Mouse (Mus musculus) midbrain, embryonic 13.5 days (tissue): ENCODE measurements around the gene Sf3a2. TPM values are rescaled to one million over a fixed set of nuclear protein-coding genes. Genes with fewer than 3 reads are reported as not detected.

Source experiments
- ATAC-seq: fragments of 200-750 bp; cut with Nextera tagmentation; 2 replicates; pipeline ENCODE4 v1.8.0; 2017; ENCODE audit warnings: mild to moderate bottlenecking, moderate TSS enrichment, moderate library complexity
- H3K27ac ChIP-seq: fragments of 300-500 bp; sonication (generic); 2 replicates; pipeline ENCODE4 v1.5.1; 2015; ENCODE audit warnings: inconsistent platforms, mild to moderate bottlenecking, moderate library complexity
- H3K27me3 ChIP-seq: fragments of 300-500 bp; sonication (generic); 2 replicates; pipeline ENCODE4 v1.6.1; 2015; ENCODE audit warnings: mild to moderate bottlenecking, inconsistent platforms
- H3K36me3 ChIP-seq: fragments of 300-500 bp; sonication (generic); 2 replicates; pipeline ENCODE4 v1.6.1; 2015; ENCODE audit warnings: mild to moderate bottlenecking, inconsistent platforms
- H3K4me1 ChIP-seq: fragments of 300-500 bp; sonication (generic); replicated peaks from 2 replicates; pipeline ENCODE4 v1.6.1; 2015; ENCODE audit warnings: inconsistent platforms
- H3K4me2 ChIP-seq: fragments of 300-500 bp; sonication (generic); replicated peaks from 2 replicates; pipeline ENCODE4 v1.6.1; 2015; ENCODE audit warnings: moderate library complexity, mild to moderate bottlenecking, inconsistent platforms
- H3K4me3 ChIP-seq: fragments of 300-500 bp; sonication (generic); replicated peaks from 2 replicates; pipeline ENCODE4 v1.5.1; 2015; ENCODE audit warnings: mild to moderate bottlenecking, inconsistent platforms
- H3K9ac ChIP-seq: fragments of 300-500 bp; sonication (generic); replicated peaks from 2 replicates; pipeline ENCODE4 v1.6.1; 2015; ENCODE audit warnings: mild to moderate bottlenecking, inconsistent platforms
- H3K9me3 ChIP-seq: fragments of 300-500 bp; sonication (generic); 2 replicates; pipeline ENCODE4 v1.6.1; 2016; ENCODE audit warnings: mild to moderate bottlenecking, inconsistent platforms
- WGBS: fragments of 180-500 bp; shearing (Covaris S2); methylation state at CpG from one replicate; pipeline ENCODE4 v1.1.7; 2015; 5-methylcytosine and 5-hydroxymethylcytosine counted together
- polyA plus RNA-seq: library from polyadenylated mRNA; unstranded; fragments of >200 nt; fragmentation: Nextera tagmentation; extraction: Ambion mirVana; gene quantifications from 2 replicates; pipeline ENCODE4 v1.2.1, GENCODE M21; 2015

Gene Sf3a2
- polyA plus RNA-seq, 1 experiment from 2014 or later = 64.1 TPM

- no peak overlapping the region for H3K4me3 ChIP-seq
- no peak for ATAC-seq
- H3K27me3 ChIP-seq = no peaks in the 10 kb centered on the region
- H3K9me3 ChIP-seq = no peaks in the 10 kb centered on the region
- peaks cover 98% of the 10 kb centered on the region for H3K36me3 ChIP-seq
- no peak overlapping the region for H3K9ac ChIP-seq
- H3K4me1 ChIP-seq = no peaks in the 10 kb centered on the region
- H3K4me2 ChIP-seq = no peak overlapping the region
- H3K27ac ChIP-seq = no peak overlapping the region
These were observed 18.4 kb upstream of the Sf3a2 start for GRCm38 (mm10) chr10:80779565-80779964.

DNA sequence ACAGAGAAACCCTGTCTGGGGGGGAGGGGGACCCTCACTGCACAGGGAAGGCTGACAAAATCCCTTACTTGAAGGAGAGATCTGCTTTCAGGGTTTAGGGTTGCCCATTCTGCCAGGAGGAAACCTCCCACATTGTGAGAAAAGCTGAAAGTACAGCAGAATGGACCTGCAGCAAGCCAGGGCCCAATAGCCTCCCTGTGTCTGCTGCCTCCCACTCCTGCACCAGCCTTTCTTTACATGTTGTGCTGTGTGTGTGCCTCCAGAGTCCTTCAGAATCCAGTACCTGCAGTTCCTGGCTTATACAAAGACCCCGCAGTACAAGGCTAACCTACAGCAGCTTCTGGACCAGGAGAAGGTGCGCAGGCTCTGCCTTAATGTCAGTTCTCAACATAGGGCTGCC lies 13.7 kb upstream of the Sf3a2 start:
- Histone ChIP-seq H3K27me3 (no peaks in the 10 kb centered on the region), H3K36me3 (peaks cover 98% of the 10 kb centered on the region), H3K4me3 (no peak overlapping the region), H3K9ac (no peak overlapping the region), H3K4me1 (no peaks in the 10 kb centered on the region), H3K9me3 (no peaks in the 10 kb centered on the region), H3K4me2 (no peak overlapping the region), H3K27ac (no peak overlapping the region)
- WGBS = 100% methylated on average over 2 of the region's 2 CpGs
- ATAC-seq = no peak

DNA sequence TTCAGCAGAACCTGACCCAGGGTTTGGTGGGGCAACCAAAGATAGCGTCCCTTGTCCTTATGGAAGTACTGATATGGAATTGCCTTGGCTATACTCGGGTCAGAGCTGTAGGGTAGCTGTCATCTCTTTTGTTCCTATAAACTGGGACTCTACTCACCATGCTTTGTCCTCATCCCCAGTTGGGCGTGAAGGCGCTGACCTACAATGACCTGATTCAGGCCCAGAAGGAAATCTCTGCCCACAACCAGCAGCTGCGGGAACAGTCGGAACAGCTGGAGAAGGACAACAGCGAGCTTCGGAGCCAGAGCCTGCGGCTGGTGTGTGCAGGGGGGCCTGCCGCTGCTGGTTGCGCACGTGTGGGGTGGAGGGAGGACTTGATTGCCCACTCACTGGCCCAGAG lies 13.1 kb upstream of the Sf3a2 start:
- no peak overlapping the region for H3K9ac ChIP-seq
- no peak overlapping the region for H3K4me3 ChIP-seq
- 73% methylated on average over 12 of the region's 12 CpGs for WGBS
- H3K4me1 ChIP-seq = no peaks in the 10 kb centered on the region
- no peaks in the 10 kb centered on the region for H3K9me3 ChIP-seq
- H3K36me3 ChIP-seq = peaks cover 99% of the 10 kb centered on the region
- ATAC-seq = no peak
- no peak overlapping the region for H3K4me2 ChIP-seq
- no peaks in the 10 kb centered on the region for H3K27me3 ChIP-seq
- no peak overlapping the region for H3K27ac ChIP-seq

DNA sequence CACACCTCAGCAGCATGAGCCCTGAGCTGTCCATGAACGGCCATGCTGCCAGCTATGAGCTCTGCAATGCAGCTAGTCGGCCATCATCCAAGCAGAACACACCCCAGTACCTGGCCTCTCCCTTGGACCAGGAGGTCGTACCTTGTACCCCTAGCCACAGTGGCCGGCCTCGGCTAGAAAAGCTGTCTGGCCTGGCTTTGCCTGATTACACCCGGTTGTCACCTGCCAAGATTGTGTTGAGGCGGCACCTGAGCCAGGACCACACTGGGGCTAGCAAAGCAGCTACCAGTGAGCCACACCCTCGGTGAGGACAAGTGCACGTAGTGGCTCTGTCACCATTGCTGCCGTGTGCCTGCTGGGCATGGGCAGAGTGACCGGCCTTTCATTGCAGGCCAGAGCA lies 12.0 kb upstream of the Sf3a2 start:
- Histone ChIP-seq H3K4me3 (no peak overlapping the region), H3K27ac (no peak overlapping the region), H3K9ac (0 out of 2 replicates have a peak overlapping the region, but pooled peaks have one; percentile 14), H3K9me3 (no peaks in the 10 kb centered on the region), H3K36me3 (peaks cover 99% of the 10 kb centered on the region), H3K4me1 (no peaks in the 10 kb centered on the region), H3K27me3 (no peaks in the 10 kb centered on the region), H3K4me2 (no peak overlapping the region)
- 94% methylated on average over 11 of the region's 11 CpGs for WGBS
- no peak for ATAC-seq

- Histone ChIP-seq H3K9ac (no peak overlapping the region), H3K4me1 (no peaks in the 10 kb centered on the region), H3K4me2 (no peak overlapping the region), H3K36me3 (peaks cover 99% of the 10 kb centered on the region), H3K27me3 (no peaks in the 10 kb centered on the region), H3K4me3 (no peak overlapping the region), H3K27ac (no peak overlapping the region), H3K9me3 (no peaks in the 10 kb centered on the region)
- ATAC-seq = no peak
- WGBS = 83% methylated on average over 2 of the region's 2 CpGs
These were observed 10.5 kb upstream of the Sf3a2 start for GRCm38 (mm10) chr10:80787517-80787916.

DNA sequence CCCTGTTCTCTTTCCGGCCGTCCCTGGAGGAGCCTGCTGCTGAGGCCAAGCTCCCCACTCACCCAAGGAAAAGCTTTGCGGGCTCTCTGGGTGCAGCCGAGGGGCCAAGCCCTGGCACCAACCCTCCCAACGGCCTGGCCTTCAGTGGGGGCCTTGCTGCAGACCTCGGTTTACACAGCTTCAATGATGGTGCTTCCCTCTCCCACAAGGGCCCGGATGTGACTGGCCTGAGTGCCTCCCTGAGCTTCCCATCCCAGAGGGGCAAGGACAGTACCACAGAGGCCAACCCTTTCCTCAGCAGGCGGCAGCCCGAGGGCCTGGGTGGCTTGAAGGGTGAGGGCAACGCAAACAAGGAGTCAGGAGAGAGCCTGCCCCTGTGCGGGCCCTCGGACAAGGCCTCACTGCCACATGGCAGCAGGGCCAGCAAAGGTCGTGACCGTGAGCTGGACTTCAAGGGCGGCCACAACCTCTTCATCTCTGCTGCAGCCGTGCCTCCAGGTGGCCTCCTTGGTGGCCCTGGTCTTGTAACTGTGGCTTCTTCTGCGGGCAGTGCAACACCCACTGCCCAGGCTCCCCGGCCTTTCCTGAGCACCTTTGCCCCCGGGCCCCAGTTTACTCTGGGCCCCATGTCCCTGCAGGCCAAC lies 7.1 kb upstream of the Sf3a2 start:
- no peak for ATAC-seq
- no peak overlapping the region for H3K4me2 ChIP-seq
- 94% methylated on average over 19 of the region's 19 CpGs for WGBS

GRCm38 (mm10) chr10:80791476-80792174 lies 6.4 kb upstream of the Sf3a2 start:
- 86% methylated on average over 33 of the region's 33 CpGs for WGBS
- no peak for ATAC-seq

More for the DNA sequence above, 7.1 kb upstream of the Sf3a2 start:
- no peaks in the 10 kb centered on the region for H3K9me3 ChIP-seq
- no peaks in the 10 kb centered on the region for H3K27me3 ChIP-seq
- no peak overlapping the region for H3K27ac ChIP-seq
- no peak overlapping the region for H3K9ac ChIP-seq
- peaks cover 5% of the 10 kb centered on the region for H3K4me1 ChIP-seq
- peaks cover 98% of the 10 kb centered on the region for H3K36me3 ChIP-seq
- no peak overlapping the region for H3K4me3 ChIP-seq

DNA sequence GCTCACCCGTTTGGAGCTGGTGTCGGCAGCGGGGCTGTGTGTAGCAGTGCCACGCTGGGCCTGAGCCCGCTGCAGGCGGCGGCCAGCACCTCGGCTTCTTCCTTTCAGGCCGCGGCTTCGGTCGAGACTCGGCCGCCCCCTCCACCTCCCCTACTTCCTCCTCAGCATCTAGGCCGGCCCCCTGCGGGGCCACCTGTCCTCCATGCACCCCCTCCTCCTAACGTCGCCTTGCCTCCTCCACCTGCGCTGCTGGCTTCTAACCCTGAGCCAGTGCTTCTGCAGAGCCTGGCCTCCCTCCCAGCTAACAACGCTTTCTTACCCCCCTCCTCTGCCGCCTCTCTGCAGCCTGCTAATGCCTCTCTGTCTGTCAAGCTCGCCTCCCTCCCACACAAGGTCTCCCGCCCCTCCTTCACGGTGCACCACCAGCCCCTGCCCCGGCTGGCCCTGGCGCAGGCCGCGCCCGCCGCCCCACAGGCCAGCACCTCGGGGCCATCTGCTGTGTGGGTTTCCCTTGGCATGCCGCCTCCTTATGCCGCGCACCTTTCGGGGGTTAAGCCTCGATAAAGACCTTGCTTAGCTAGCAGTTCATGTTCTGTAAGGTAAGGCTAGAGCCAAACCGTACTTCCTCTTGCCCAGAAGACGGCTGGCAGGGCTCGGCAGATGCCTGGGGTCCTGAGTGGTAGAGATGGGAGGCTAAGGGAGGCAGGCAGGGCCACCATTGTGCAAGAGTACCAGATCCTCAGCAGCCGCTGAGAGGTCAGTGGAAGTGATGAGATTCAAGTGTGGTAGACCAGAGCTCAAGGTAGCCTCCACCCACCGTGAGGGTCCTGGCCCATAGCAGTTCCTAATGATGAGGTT lies 5.6 kb upstream of the Sf3a2 start:
- H3K9me3 ChIP-seq = no peaks in the 10 kb centered on the region
- no peak for ATAC-seq
- peaks cover 19% of the 10 kb centered on the region for H3K4me1 ChIP-seq
- H3K36me3 ChIP-seq = peaks cover 92% of the 10 kb centered on the region
- no peak overlapping the region for H3K27ac ChIP-seq
- no peaks in the 10 kb centered on the region for H3K27me3 ChIP-seq
- WGBS = 81% methylated on average over 41 of the region's 41 CpGs
- 0 out of 2 replicates have a peak overlapping the region, but pooled peaks have one; percentile 10 for H3K9ac ChIP-seq
- no peak overlapping the region for H3K4me3 ChIP-seq
- no peak overlapping the region for H3K4me2 ChIP-seq

More at GRCm38 (mm10) chr10:80791476-80792174, 6.4 kb upstream of the Sf3a2 start:
- no peaks in the 10 kb centered on the region for H3K9me3 ChIP-seq
- no peak overlapping the region for H3K27ac ChIP-seq
- peaks cover 98% of the 10 kb centered on the region for H3K36me3 ChIP-seq
- peaks cover 11% of the 10 kb centered on the region for H3K4me1 ChIP-seq
- H3K4me3 ChIP-seq = no peak overlapping the region
- no peaks in the 10 kb centered on the region for H3K27me3 ChIP-seq
- no peak overlapping the region for H3K4me2 ChIP-seq
- H3K9ac ChIP-seq = no peak overlapping the region

GRCm38 (mm10) chr10:80793033-80793784 lies 4.8 kb upstream of the Sf3a2 start:
- Histone ChIP-seq H3K27ac (no peak overlapping the region), H3K36me3 (peaks cover 84% of the 10 kb centered on the region), H3K4me3 (no peak overlapping the region), H3K27me3 (no peaks in the 10 kb centered on the region), H3K4me1 (peaks cover 20% of the 10 kb centered on the region), H3K4me2 (no peak overlapping the region), H3K9me3 (no peaks in the 10 kb centered on the region), H3K9ac (0 out of 2 replicates have a peak overlapping the region, but pooled peaks have one; percentile 10)
- ATAC-seq = no peak
- WGBS = 90% methylated on average over 13 of the region's 13 CpGs

- H3K4me1 ChIP-seq = peaks cover 20% of the 10 kb centered on the region
- 85% methylated on average over 4 of the region's 4 CpGs for WGBS
- H3K27ac ChIP-seq = no peak overlapping the region
- no peaks in the 10 kb centered on the region for H3K9me3 ChIP-seq
- H3K4me3 ChIP-seq = no peak overlapping the region
- H3K4me2 ChIP-seq = no peak overlapping the region
- H3K9ac ChIP-seq = no peak overlapping the region
- no peaks in the 10 kb centered on the region for H3K27me3 ChIP-seq
- peaks cover 78% of the 10 kb centered on the region for H3K36me3 ChIP-seq
- ATAC-seq = no peak
These were observed 4.2 kb upstream of the Sf3a2 start for GRCm38 (mm10) chr10:80793803-80794202.

- no peak overlapping the region for H3K9ac ChIP-seq
- H3K4me1 ChIP-seq = peaks cover 27% of the 10 kb centered on the region
- no peak overlapping the region for H3K4me2 ChIP-seq
- no peak for ATAC-seq
- no peak overlapping the region for H3K4me3 ChIP-seq
- H3K36me3 ChIP-seq = peaks cover 69% of the 10 kb centered on the region
- no peaks in the 10 kb centered on the region for H3K27me3 ChIP-seq
- no peak overlapping the region for H3K27ac ChIP-seq
- no peaks in the 10 kb centered on the region for H3K9me3 ChIP-seq
- WGBS = 94% methylated on average over 8 of the region's 8 CpGs
These were observed 3.2 kb upstream of the Sf3a2 start for GRCm38 (mm10) chr10:80794750-80795149.
